Mouse (Mus musculus): ENCODE data around the gene Ttc36. TPM values are rescaled to one million over a fixed set of nuclear protein-coding genes. Genes with fewer than 3 reads are reported as not detected.

Gene Ttc36
- polyA plus RNA-seq, 1 experiment from 2014 or later, result 7.3 TPM

- Histone ChIP-seq H3K4me3 (ENCODE audit: low read depth, low read length) (peak within 1 kb of the TSS; percentile 95), H3K4me2 (peak within 1 kb of the TSS; percentile 84), H3K4me1 (replicated peaks; ENCODE audit: control insufficient read depth, insufficient read depth, low read length) (peaks cover 15% of the 10 kb centered on the region), H3K9me3 (ENCODE audit: control insufficient read depth, low read length) (no peaks in the 10 kb centered on the region), H3K27me3 (replicated peaks; ENCODE audit: control insufficient read depth, insufficient read depth, low read length) (no peaks in the 10 kb centered on the region), H3K9ac (ENCODE audit: low read depth, low read length) (peak within 1 kb of the TSS; percentile 97), H3K36me3 (ENCODE audit: control insufficient read depth, insufficient read depth, low read length) (no peaks in the 10 kb centered on the region), H3K27ac (ENCODE audit: low read depth, low read length) (peak within 1 kb of the TSS; percentile 96)
- DNase-seq (ENCODE audit: low spot score) (peak; percentile 84), ATAC-seq (replicated peaks; ENCODE audit: low FRiP score) (peak; percentile 81)
- under 1% methylated on average over 82 of the region's 82 CpGs for WGBS
These were observed 35.5 kb downstream of the Ttc36 start, which contains the start of the genes Arcn1 and Ift46 for GRCm38 (mm10) chr9:44767101-44768028. TSS of gene Arcn1 (minus strand) at chr9:44767845. TSS of gene Ift46 (plus strand) at chr9:44767908.

DNA sequence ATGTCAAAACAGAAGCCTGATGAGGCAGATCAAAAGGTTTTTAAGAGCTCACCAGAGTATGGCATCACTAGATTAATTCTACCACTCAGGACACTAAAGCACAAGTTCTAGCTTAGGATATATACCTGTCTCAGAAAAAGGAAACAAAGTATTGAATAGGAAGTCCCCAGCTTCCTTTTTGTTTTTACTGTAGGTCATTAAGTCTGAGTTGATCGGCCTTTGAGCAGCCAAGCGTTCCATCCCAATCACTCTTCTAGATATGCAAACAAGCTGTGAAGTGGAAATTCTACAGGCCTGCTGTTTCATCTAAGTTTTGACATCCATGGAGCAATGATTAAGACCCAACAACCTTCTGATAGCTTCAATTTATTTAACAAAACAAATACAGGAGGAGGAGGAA is 42.0 kb downstream of the Ttc36 start:
- Histone ChIP-seq H3K9me3 (ENCODE audit: control insufficient read depth, low read length) (no peaks in the 10 kb centered on the region), H3K9ac (ENCODE audit: low read depth, low read length) (no peak overlapping the region), H3K4me1 (replicated peaks; ENCODE audit: control insufficient read depth, insufficient read depth, low read length) (peaks cover 9% of the 10 kb centered on the region; the same call in 1 of the 2 replicates), H3K36me3 (ENCODE audit: control insufficient read depth, insufficient read depth, low read length) (peaks cover 19% of the 10 kb centered on the region; the same call in 1 of the 2 replicates), H3K4me3 (ENCODE audit: low read depth, low read length) (no peak overlapping the region), H3K27me3 (replicated peaks; ENCODE audit: control insufficient read depth, insufficient read depth, low read length) (no peaks in the 10 kb centered on the region), H3K27ac (ENCODE audit: low read depth, low read length) (no peak overlapping the region), H3K4me2 (no peak overlapping the region)
- DNase-seq (ENCODE audit: low spot score) (no peak), ATAC-seq (replicated peaks; ENCODE audit: low FRiP score) (no peak)
- WGBS, result 86% methylated on average over 2 of the region's 2 CpGs

Other genes starting within 250 kb of the Ttc36 start
- gene Cxcr5, start 241.2 kb downstream of the Ttc36 start, polyA plus RNA-seq (2014; fragmentation: Nextera tagmentation; extraction: Ambion mirVana), result 0.47 TPM in 1 of 2 replicates, not detected in the other
- gene Ddx6, start 198.2 kb downstream of the Ttc36 start, polyA plus RNA-seq (2014; fragmentation: Nextera tagmentation; extraction: Ambion mirVana), result 8.4 and 10.2 TPM in 2 replicates
- gene Treh, start 129.8 kb downstream of the Ttc36 start, polyA plus RNA-seq (2014; fragmentation: Nextera tagmentation; extraction: Ambion mirVana), result not detected in 2 replicates
- 10.6 and 10.9 TPM in 2 replicates for gene Phldb1, start 67.9 kb downstream of the Ttc36 start, polyA plus RNA-seq (2014; fragmentation: Nextera tagmentation; extraction: Ambion mirVana)
- 171 and 202 TPM in 2 replicates for gene Arcn1, start 35.2 kb downstream of the Ttc36 start, polyA plus RNA-seq (2014; fragmentation: Nextera tagmentation; extraction: Ambion mirVana)
- 48.9 and 54.0 TPM in 2 replicates for gene Ift46, start 35.2 kb downstream of the Ttc36 start, polyA plus RNA-seq (2014; fragmentation: Nextera tagmentation; extraction: Ambion mirVana)
- gene Tmem25, start 3.8 kb downstream of the Ttc36 start, polyA plus RNA-seq (2014; fragmentation: Nextera tagmentation; extraction: Ambion mirVana), result 1.2 and 1.6 TPM in 2 replicates
- gene Kmt2a, start 78.2 kb upstream of the Ttc36 start, polyA plus RNA-seq (2014; fragmentation: Nextera tagmentation; extraction: Ambion mirVana), result 6.8 and 9.7 TPM in 2 replicates
- 671 and 713 TPM in 2 replicates for gene Atp5l, start 117.7 kb upstream of the Ttc36 start, polyA plus RNA-seq (2014; fragmentation: Nextera tagmentation; extraction: Ambion mirVana)
- gene Ube4a, start 162.5 kb upstream of the Ttc36 start, polyA plus RNA-seq (2014; fragmentation: Nextera tagmentation; extraction: Ambion mirVana), result 19.5 and 23.9 TPM in 2 replicates
- gene Cd3g, start 177.4 kb upstream of the Ttc36 start, polyA plus RNA-seq (2014; fragmentation: Nextera tagmentation; extraction: Ambion mirVana), result 0.23 and 0.55 TPM in 2 replicates
- not detected in 2 replicates for gene Cd3d, start 178.7 kb upstream of the Ttc36 start, polyA plus RNA-seq (2014; fragmentation: Nextera tagmentation; extraction: Ambion mirVana)
- gene Cd3e, start 206.6 kb upstream of the Ttc36 start, polyA plus RNA-seq (2014; fragmentation: Nextera tagmentation; extraction: Ambion mirVana), result not detected in 2 replicates
- gene Mpzl2, start 236.7 kb upstream of the Ttc36 start, polyA plus RNA-seq (2014; fragmentation: Nextera tagmentation; extraction: Ambion mirVana), result 6.4 and 6.5 TPM in 2 replicates